Mouse (Mus musculus): ENCODE measurements around the gene Fam229a.
"Not testable (repeated sequence)": the region's sequence is repeated elsewhere in the genome, so short reads cannot be mapped to it uniquely, and the experiment has no call there.

Fam229a gene

DNA sequence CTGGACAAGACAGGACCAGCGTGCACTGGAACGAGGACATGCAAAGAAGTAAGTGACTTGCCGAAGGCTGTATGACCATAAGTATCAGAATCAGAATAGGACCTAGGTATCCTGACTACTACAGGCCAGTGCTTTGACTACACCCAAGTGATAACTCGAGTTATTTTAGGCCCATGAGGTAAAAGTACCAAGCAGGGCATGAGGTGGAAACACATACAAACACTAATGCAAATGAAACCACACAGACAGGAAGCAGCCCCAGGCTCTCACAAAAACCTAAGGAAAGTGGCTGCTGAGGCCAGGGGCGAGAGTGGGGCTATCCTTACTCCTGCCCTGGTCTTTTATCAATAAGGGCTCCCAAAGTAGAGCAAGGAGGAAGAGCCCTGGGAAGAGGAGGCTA, 34.3 kb downstream of the Fam229a start:
- DNase-seq (ENCODE audit: low read depth) = no peak

DNA sequence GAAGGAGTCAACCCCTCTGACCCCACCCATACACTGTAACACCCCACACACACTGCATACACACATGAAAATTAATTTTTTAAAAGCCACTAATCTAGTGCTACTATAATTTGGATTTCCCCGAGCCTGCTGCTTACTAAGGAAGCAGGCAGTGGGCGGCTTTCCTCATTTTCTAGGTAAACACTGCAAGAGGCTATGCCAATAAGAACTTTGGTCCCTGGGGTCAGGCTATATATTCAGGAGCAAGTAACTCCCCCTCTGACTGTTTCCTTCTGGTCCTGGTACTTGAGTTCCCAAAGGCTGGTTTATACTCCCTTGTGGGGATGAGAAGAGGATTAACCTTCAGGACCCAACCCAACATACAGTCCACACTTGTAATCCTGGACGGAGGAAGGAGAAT, 34.9 kb downstream of the Fam229a start:
- DNase-seq (ENCODE audit: low read depth) = no peak

DNA sequence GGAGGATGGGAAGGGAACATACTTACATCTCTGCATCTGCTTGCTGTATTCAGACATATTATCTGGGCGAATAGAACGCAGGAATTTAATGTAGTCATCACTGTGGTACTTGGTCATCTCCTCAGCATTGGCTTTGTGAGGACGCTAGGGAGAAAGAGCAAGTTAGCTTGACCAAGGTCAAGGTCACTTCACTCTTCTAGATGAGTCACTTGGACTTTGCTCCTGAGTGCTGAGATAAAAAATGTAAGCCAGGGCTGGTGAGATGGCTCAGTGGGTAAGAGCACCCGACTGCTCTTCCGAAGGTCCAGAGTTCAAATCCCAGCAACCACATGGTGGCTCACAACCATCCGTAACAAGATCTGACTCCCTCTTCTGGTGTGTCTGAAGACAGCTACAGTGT, 37.9 kb downstream of the Fam229a start:
- not testable (repeated sequence) for DNase-seq (ENCODE audit: low read depth)

DNA sequence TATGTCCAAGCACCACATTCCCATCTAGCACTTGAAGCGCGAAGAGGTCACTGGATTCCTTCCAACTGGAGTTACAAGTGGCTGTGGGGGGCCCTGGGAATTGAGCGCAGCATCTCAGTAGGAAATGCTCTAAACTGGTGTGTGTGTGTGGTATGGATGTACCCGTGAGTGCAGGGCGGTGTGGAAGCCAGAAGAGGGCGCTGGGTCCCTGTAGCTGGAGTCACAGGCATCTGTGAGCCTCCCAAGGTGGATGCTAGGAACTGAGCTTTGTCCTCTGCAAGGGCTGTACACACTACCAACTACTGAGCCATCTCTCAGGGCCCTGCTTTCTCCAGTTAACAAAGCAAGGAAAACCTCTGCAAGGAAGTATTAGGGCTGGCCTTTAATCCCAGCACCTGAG, 49.0 kb downstream of the Fam229a start:
- DNase-seq (ENCODE audit: low read depth) = peak; percentile 76
